Mouse (Mus musculus) lung, postnatal 0 days (tissue): ENCODE data around the gene Trpc5. TPM values are rescaled to one million over a fixed set of nuclear protein-coding genes. Genes with fewer than 3 reads are reported as not detected.

Experiments used
- ATAC-seq: fragments of 200-750 bp; cut with Nextera tagmentation; 2 replicates; pipeline ENCODE4 v1.8.0; 2017; ENCODE audit warnings: moderate library complexity
- DNase-seq: peaks from one replicate; pipeline ENCODE4 v3.0.0-alpha.2; 2016; ENCODE audit warnings: low spot score
- H3K27ac ChIP-seq: fragments of 300-500 bp; sonication (generic); 2 replicates; pipeline ENCODE4 v1.5.1; 2014; ENCODE audit warnings: antibody characterized with exemption, mild to moderate bottlenecking, low read length, mixed read lengths
- H3K27me3 ChIP-seq: fragments of 300-500 bp; sonication (generic); replicated peaks from 2 replicates; pipeline ENCODE4 v1.6.1; 2014; ENCODE audit warnings: low read length, mixed read lengths; ENCODE audit not compliant: insufficient read depth
- H3K36me3 ChIP-seq: fragments of 300-500 bp; sonication (generic); 2 replicates; pipeline ENCODE4 v1.6.1; 2014; ENCODE audit warnings: low read length, mixed read lengths; ENCODE audit not compliant: insufficient read depth
- H3K4me1 ChIP-seq: fragments of 300-500 bp; sonication (generic); 2 replicates; pipeline ENCODE4 v1.6.1; 2014; ENCODE audit warnings: antibody characterized with exemption, low read depth, low read length, mixed read lengths; ENCODE audit not compliant: insufficient read depth
- H3K4me2 ChIP-seq: fragments of 300-500 bp; sonication (generic); replicated peaks from 2 replicates; pipeline ENCODE4 v1.6.1; 2014; ENCODE audit warnings: low read depth, mild to moderate bottlenecking, low read length, moderate library complexity, mixed read lengths
- H3K4me3 ChIP-seq: fragments of 300-500 bp; sonication (generic); 2 replicates; pipeline ENCODE4 v1.5.1; 2014; ENCODE audit warnings: low read depth, low read length
- H3K9ac ChIP-seq: fragments of 300-500 bp; sonication (generic); replicated peaks from 2 replicates; pipeline ENCODE4 v1.6.1; 2014; ENCODE audit warnings: low read depth, mild to moderate bottlenecking
- H3K9me3 ChIP-seq: fragments of 300-500 bp; sonication (generic); 2 replicates; pipeline ENCODE4 v1.6.1; 2016; ENCODE audit warnings: low read length, mixed read lengths
- CTCF ChIP-seq: IDR thresholded peaks from 2 replicates; pipeline ENCODE4 v1.5.1; 2016; ENCODE audit warnings: antibody characterized with exemption, mild to moderate bottlenecking
- EP300 ChIP-seq: IDR thresholded peaks from 2 replicates; pipeline ENCODE4 v1.6.1; 2016; ENCODE audit warnings: antibody characterized with exemption, mild to moderate bottlenecking, control low read depth
- WGBS: fragments of 180-500 bp; shearing (Covaris S2); extraction: QIAGEN DNeasy Blood & Tissue Kit; methylation state at CpG from one replicate; pipeline ENCODE4 v1.1.7; 2014; 5-methylcytosine and 5-hydroxymethylcytosine counted together
- polyA plus RNA-seq: library from polyadenylated mRNA; unstranded; fragments of >200 nt; fragmentation: Nextera tagmentation; extraction: Ambion mirVana; gene quantifications from 2 replicates; pipeline ENCODE4 v1.2.1, GENCODE M21; 2015

Trpc5 gene
- polyA plus RNA-seq = not detected in 2 replicates

DNA sequence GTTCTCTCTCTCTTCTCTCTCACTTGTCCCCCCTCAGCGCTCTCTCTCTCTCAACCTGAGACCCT is at the start of gene Trpc5:
TSS of gene Trpc5 (minus strand) at position 39 of the 65 bp plus-strand sequence.
- 33% methylated on average over 1 of the region's 1 CpGs for WGBS
- no peak for ATAC-seq
- no peak for TF ChIP-seq CTCF
- no peak for TF ChIP-seq EP300

DNA sequence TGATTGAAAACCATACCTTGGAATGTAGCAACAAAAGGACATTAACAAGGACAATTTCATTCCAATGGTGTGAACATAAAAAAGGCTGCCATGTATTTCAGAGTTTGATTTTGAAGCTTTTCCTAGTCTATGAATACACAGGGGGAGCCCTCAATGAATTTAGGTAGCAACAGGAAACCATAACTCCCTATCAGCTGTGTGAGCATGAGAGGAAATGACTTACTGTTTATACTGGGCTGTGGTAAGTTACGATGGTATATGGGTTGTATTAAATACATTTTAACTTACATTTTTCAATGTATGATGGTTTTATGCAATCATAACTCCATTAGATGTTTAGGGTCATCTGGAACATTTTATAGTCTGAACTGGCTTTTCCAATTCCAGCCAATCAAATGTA is 28.4 kb upstream of the Trpc5 start:
- Histone ChIP-seq H3K27me3 (no peaks in the 10 kb centered on the region), H3K4me3 (no peak overlapping the region), H3K4me1 (no peaks in the 10 kb centered on the region), H3K4me2 (no peak overlapping the region), H3K9ac (no peak overlapping the region), H3K9me3 (no peaks in the 10 kb centered on the region), H3K27ac (no peak overlapping the region), H3K36me3 (no peaks in the 10 kb centered on the region)
- DNase-seq (no peak), ATAC-seq (no peak)
- no peak for TF ChIP-seq CTCF
- TF ChIP-seq EP300 = no peak
- WGBS = 52% methylated on average over 1 of the region's 1 CpGs

More for the DNA sequence above, at the start of gene Trpc5:
- H3K27ac ChIP-seq = no peak within 1 kb of the TSS
- no peaks in the 10 kb centered on the region for H3K4me1 ChIP-seq
- peak within 1 kb of the TSS; percentile 28 for H3K4me3 ChIP-seq
- H3K9me3 ChIP-seq = no peaks in the 10 kb centered on the region
- no peaks in the 10 kb centered on the region for H3K27me3 ChIP-seq
- H3K4me2 ChIP-seq = peak within 1 kb of the TSS; percentile 65
- H3K9ac ChIP-seq = no peak within 1 kb of the TSS
- H3K36me3 ChIP-seq = no peaks in the 10 kb centered on the region
- DNase-seq = no peak

DNA sequence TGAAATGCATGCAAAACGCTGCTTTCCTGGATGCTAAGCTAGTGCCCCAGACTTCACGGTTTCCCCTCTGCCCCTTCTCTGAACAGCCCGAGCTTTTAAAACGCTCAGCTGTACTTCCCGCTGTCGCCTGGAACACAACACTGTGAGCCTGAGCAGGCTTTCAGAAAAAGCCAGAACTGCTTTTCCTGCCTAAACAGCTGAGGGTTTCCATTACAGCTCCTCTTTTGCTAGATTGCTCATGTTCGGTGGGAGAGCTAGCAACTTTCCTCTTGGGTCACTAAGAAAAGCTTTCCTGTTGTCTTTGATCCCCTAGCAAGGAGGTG is 1.8 kb upstream of the Trpc5 start:
- WGBS = 19% methylated on average over 7 of the region's 7 CpGs
- ATAC-seq (no peak), DNase-seq (no peak)
- Histone ChIP-seq H3K36me3 (no peaks in the 10 kb centered on the region), H3K27me3 (no peaks in the 10 kb centered on the region), H3K4me2 (peak overlapping the region; percentile 65; the same call in 1 of the 2 replicates), H3K27ac (no peak overlapping the region), H3K4me1 (no peaks in the 10 kb centered on the region), H3K9me3 (no peaks in the 10 kb centered on the region), H3K4me3 (no peak overlapping the region), H3K9ac (no peak overlapping the region)
- TF ChIP-seq CTCF (no peak), EP300 (no peak)

DNA sequence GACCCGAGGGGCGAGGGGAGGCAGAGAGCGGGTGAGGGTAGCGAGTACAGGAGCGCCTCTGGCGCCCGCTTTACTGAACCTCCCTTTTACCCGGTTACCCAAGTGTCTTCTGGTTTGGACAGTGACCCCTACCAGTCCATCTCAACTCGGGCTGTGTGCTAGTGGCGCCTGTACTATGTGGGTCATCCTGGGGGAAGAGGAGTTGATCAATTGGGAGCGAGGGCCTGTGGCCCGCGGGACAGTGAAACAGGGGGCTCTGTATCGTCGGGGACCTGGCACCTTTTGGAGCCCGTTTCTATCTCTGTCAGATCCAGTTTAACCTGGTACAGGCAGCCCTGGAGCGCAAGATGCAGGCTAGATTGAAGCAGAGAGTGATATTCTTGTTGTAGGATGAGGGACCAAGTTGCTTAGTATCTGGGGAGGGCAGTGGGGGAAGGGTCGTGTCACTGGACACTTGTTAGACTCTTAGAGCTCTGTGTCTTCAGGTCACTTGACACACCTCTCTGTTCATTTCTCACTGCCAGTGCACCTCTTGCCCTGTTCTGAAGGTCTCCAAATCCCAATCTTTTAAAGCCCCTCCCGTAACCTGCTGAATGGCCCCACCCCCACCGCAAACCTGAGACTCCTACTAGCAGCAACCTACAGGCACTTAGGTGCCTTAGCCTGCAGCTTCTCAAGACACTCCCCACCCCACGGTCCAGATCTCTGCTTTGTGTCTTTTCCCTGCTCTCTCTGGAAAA is 1.3 kb upstream of the Trpc5 start:
- no peaks in the 10 kb centered on the region for H3K9me3 ChIP-seq
- H3K4me3 ChIP-seq = peak overlapping the region; percentile 28
- no peaks in the 10 kb centered on the region for H3K36me3 ChIP-seq
- DNase-seq (no peak), ATAC-seq (no peak)
- H3K9ac ChIP-seq = no peak overlapping the region
- H3K4me2 ChIP-seq = peak overlapping the region; percentile 65
- WGBS = 14% methylated on average over 13 of the region's 21 CpGs
- H3K27me3 ChIP-seq = no peaks in the 10 kb centered on the region
- no peaks in the 10 kb centered on the region for H3K4me1 ChIP-seq
- no peak overlapping the region for H3K27ac ChIP-seq
- TF ChIP-seq EP300 = no peak
- TF ChIP-seq CTCF = no peak

DNA sequence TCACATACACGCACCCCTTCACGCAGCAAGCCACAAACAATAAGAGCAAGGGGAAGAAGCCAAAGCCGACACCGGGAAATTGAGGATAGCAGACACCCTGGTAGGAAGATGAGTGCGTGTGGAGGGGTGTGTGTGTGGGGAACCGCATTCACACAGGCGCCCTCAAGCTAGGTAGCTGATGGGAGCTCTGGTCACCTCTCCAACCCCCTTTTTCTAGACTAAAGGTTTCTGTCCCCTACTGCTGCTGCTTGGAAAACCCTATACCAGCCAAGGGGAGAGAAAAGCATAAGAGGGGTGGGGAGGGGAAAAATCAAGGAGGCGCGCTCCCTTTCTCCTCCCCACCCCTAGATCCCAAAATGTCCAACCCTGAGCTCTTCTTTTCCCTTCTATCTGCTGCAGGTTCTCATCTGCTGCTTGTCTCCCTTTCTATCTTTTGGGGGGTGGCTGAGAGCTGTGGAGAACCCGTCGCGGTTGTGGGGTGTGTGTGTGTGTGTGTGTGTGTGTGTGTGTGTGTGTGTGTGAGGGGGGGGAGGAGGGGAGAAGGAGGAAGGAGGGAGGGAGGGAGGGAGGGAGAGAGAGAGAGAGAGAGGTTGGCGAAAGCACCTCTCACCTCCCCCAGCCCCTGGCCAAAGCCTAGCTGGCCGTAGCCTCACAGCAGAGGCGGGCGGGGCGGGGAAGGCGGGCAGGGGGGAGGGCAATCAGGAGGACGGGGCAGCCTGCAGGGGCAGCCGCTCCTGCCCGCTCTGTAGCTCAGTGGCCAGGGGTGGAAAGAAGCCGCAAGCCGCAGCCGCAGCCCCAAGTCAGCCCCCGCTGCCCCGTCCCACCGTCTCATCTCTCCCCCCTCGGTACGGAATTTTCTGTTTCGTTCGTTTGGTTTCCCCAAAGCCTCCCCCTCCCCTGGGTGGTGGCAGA is 483 bp upstream of the Trpc5 start, which contains the start of gene Rtl4:
TSS of gene Rtl4 (plus strand) at position 701 of the 912 bp plus-strand sequence.
- no peak for DNase-seq
- no peak within 1 kb of the TSS for H3K9ac ChIP-seq

DNA sequence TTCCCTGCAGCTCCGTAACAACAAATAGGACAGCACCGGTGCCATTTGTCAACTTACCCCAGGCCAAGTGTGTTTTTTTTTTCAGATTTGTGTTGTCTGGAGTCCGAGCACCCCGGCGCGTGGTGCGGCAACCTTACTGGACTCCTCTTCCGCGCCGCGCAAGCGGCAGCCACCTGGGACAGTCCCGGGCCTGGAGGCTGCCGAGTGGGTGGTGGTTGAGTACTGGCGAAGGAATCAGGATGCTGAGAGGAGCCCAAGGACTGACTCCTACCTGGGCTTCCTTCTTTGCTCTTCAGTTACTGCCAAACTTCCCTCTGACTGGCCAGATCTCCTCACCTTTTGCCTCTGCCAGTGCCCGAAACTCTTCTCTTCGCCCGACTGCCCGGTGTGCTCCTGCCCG is 238 bp downstream of the Trpc5 start:
- 0 out of 2 replicates have a peak overlapping the region, but pooled peaks have one; percentile 65 for H3K4me2 ChIP-seq
- H3K9ac ChIP-seq = no peak overlapping the region
- H3K36me3 ChIP-seq = no peaks in the 10 kb centered on the region
- DNase-seq (no peak), ATAC-seq (no peak)
- 16% methylated on average over 19 of the region's 20 CpGs for WGBS
- no peak overlapping the region for H3K4me3 ChIP-seq
- H3K27me3 ChIP-seq = no peaks in the 10 kb centered on the region
- no peak overlapping the region for H3K27ac ChIP-seq
- no peaks in the 10 kb centered on the region for H3K4me1 ChIP-seq
- no peak for TF ChIP-seq CTCF
- TF ChIP-seq EP300 = no peak
- no peaks in the 10 kb centered on the region for H3K9me3 ChIP-seq

More for the DNA sequence above, 483 bp upstream of the Trpc5 start, which contains the start of gene Rtl4:
- Histone ChIP-seq H3K4me3 (peak within 1 kb of the TSS; percentile 28), H3K9me3 (no peaks in the 10 kb centered on the region), H3K36me3 (no peaks in the 10 kb centered on the region), H3K27me3 (no peaks in the 10 kb centered on the region), H3K4me2 (peak within 1 kb of the TSS; percentile 65), H3K27ac (no peak within 1 kb of the TSS), H3K4me1 (no peaks in the 10 kb centered on the region)
- no peak for TF ChIP-seq CTCF
- no peak for TF ChIP-seq EP300
- no peak; the same call in 1 of the 2 replicates for ATAC-seq
- WGBS = 23% methylated on average over 11 of the region's 31 CpGs
